Mouse (Mus musculus) spleen, adult 2 months (tissue): Measurements from ENCODE around the gene Cd244a.

Experiments
- CTCF ChIP-seq: fragments of 200-500 bp; IDR thresholded peaks from 2 replicates; pipeline ENCODE4 v1.5.1; 2011; ENCODE audit warnings: mild to moderate bottlenecking, inconsistent platforms; ENCODE audit not compliant: insufficient read depth, insufficient read length, insufficient replicate concordance; ENCODE audit errors: extremely low read depth
- POLR2A ChIP-seq: fragments of 200-500 bp; IDR thresholded peaks from 2 replicates; pipeline ENCODE4 v1.6.1; 2011; ENCODE audit warnings: low read depth, low read length, inconsistent platforms

DNA sequence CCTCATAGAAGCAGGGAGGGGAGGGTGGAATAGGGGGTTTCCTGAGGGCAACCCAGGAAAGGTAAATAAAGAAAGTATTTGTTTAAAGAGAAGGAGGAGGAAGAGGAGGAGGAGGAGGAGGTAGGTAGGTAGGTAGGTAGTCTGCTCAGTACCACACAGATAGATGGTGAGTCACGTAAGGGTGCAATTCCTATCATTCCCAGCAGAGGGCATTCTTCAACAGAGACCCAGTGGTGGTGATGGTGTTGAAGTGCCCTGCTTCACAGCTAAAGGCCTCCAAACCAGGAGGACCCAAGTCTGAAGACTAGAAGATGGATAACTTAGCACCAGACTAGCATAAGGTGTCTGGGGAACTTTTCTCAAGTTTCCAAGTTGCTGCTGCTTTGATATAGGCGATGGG lies 51.0 kb downstream of the Cd244a start:
- TF ChIP-seq CTCF (peak; percentile 9; the same call in 1 of the 2 replicates), POLR2A (no peak)
